Mouse (Mus musculus) Muller cell, postnatal 12 days (primary cell): ENCODE measurements around the gene Prokr2.
"Not testable (repeated sequence)": the region's sequence is repeated elsewhere in the genome, so short reads cannot be mapped to it uniquely, and the experiment has no call there.

Experiments used
- DNase-seq: peaks from one replicate; pipeline ENCODE4 v3.0.0-alpha.2; 2015; ENCODE audit errors: inconsistent ontology term

The Prokr2 gene

DNA sequence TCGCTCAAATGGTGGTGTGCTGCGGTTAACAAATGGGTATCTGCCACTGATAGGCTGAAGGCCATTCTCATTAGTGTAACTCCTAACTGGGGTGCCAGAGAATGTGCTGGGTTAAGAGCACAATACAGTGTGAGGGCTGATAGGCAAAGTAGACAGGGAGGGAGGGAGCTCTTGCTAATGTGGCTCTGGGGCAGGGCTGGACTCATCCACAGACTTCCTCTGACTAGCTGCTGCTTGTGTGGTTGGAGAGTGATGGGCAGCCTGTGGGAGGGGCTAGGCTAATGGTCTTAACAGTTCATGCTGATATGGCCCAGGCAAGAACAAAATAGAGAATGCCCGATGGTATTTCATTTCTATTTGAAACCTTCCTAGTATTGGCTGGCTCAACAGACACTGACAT, 44.0 kb downstream of the Prokr2 start:
- DNase-seq, result peak; percentile 5

DNA sequence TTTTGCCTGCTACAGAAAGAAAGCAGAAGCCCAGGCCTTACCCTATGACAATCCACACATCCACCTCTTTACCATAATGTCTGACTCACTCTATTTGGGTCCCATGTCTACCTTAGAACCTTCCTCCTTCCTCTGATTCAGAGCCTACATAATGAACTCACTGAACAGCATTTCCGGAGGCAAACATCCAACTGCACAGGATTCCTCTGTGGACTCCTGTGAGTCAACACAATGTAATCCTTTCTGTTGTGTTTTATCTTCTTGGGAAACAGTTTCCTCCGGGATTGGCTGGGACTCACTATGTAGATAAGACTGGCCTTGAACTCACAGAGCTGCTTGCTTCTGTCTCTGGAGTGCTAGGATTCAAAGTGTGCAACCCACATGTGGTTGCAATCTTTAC, 44.9 kb downstream of the Prokr2 start:
- peak; percentile 75 for DNase-seq

DNA sequence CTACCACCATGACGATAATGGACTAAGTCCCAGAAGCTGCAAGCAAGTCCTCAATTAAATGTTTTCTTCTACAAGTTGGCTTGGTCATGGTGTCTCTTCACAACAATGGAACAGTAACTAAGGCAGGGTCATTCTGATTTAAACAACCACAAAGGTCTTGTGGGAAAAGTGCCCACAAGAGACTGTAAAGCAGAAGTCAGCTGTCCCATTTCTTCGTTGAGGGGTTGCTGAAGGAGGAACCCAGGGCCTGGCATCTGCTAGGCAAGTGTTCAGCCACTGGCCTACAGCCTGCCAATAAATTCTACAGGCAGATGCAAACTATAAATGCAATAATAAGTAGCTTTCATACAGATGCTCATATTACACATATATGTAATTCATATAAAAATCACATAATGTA, 48.0 kb downstream of the Prokr2 start:
- no peak for DNase-seq

DNA sequence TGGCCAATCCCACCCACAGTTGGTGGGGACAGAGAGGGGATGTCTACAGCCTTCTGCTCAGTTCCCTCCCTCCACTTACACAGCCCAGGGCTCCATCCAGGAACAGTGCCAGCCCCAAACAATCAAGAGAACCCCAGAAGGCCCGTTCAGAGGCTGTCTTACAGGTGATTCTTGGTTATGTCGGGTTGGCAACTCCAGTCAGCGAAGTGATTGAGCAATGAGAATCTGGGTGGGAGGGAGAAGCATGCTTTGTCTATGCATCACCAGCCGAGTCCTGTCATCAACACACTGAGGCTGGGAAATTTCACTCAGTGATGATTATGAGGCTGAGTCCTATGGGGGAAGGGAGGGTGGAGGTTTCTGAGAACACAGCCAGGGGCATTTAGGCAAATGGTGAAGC, 61.7 kb downstream of the Prokr2 start:
- DNase-seq, result peak; percentile 55

DNA sequence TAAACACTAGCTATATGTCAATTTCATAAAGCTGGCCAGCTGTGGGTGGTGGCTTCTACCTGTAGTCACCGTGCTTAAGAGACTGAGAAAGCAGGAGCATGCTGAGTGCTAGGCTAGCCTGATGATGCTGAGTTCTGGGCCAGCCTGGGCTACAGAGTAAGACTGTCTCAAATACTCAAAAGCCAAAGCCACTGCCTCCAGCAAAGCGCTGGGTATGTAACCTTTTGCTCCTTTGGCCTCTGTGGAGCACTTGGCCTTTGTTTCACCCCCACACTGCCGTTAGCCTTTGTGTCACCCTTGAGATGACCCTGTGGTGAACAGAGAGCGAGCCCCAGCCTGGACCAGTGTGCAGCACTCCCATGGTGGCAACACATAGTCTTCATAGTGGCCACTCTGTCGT, 64.7 kb downstream of the Prokr2 start:
- no peak for DNase-seq

DNA sequence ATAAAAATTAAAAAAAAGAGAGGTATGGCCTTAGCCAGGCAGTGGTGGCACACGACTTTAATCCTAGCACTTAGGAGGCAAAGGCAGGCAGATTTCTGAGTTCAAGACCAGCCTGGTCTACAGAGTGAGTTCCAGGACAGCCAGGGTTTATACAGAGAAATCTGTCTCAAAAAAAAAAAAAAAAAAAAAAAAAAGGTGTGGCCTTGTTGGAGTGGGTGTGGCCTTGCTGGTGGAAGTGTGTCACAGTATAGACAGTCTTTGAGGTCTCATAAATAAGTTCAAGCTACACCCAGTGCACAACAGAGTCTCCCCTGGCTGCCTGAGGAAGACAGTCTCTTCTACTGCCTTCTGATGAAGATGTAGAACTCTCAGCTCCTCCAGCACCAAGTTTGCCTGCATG, 68.1 kb downstream of the Prokr2 start:
- DNase-seq, result no peak

DNA sequence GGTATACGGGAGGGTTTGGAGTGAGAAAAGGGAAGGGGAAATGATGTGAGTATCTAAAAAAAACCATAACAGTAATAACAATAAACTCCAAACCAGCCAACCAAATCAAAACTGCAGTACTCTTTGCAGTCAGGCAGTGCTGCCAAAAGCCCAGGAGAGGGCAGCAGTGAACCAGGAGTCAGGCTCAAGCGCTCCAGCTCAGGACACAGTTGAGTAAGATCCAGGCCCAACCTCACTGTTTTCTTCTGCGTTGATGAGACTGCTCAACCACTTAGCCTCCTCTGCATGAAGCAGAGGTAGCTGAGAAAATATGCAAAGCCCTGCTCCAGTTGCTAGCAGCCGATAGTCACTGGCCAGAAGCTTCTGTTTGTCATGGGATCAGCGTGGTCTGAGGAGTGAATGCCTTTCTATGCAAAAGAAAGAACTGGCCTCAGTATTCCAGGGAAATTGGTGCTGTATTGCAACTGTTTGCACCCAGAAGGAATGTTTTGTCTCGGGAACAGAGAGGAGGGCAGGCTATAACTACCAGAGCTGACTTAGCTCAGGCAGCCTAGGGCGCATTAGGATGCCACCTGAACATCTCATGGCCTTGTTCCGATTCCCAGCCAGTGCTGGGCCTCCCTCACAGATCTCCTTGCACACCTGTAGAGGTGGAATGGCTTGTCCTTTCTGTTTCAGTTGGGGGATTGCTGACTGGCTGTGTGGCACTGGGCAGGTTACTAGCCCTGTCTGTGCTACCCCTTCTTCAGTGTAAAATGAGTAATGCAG, 69.0 kb downstream of the Prokr2 start:
- peak; percentile 51 for DNase-seq

DNA sequence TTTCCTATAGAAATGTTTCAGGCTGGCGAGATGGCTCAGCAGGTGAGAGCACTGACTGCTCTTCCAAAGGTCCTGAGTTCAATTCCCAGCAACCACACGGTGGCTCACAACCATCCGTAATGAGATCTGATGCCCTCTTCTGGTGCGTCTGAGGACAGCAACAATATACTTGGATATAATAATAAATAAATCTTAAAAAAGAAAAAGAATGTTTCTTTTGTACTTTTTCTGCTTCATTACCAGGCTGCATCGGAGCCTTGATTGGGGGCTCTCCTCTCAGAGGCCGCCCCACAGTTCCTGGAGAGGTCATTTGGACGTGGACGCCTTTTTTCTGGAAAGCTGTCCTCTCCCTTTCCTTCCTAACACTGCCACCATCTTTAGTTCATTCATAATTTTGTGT, 71.2 kb downstream of the Prokr2 start:
- not testable (repeated sequence) for DNase-seq

DNA sequence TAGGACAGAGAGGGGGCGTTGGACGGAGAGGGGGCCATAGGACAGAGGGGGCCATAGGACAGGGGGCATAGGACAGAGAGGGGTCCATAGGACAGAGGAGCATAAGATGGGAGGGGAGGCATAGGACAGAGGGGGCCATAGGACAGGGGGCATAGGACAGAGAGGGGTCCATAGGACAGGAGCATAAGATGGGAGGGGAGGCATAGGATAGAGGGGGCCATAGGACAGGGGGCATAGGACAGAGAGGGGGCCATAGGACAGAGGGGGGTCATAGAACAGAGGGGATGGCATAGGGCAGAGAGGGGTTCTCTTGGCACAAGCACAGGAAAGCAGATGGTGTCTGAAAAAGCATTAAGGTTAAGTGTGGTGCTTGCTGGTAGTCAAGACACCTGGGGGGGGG, 71.7 kb downstream of the Prokr2 start:
- no peak for DNase-seq

DNA sequence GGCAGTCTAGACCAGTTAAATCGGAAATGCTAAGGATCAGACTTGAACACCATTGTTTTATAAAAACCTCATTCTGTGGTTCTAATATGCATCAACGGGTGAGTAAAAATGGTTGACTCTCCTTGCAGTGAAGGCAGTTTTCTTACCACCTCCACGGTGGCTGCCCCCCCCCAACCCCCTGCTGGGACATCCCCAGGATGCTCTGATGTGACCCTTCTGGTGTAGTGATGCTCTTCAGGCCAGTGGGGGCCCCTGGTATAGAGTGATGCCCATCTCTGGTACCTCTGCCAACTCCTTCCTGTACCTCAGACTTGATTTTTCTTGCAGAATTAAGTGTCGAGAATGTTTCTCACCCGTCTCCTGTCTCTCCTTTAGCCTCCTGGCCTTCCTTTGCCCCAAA, 72.6 kb downstream of the Prokr2 start:
- no peak for DNase-seq

DNA sequence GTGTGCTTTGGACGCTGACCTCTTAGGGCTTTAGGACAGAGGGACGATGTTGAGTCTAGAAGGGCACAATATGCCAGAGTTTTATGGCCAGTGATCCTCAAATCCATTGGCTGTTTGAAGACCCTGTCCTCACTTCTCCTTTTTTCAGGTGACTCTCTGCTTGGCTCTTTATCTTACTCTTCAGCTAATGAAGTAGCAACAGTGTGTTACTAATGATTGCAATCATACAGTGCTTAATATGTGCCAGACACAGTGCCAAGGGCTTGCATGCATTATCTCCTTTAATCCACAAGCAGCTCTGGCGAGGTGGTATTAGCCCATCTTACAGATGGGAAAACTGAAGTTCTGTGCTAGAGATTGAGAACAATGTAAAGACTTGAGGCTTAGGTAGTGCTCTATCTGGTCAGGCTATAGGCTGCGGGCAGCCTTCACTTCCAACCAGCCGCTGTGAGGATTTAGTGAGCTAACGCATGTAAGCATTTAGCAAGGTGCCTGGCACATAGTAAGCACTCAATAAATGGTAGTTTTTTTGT, 75.8 kb downstream of the Prokr2 start:
- DNase-seq, result no peak

DNA sequence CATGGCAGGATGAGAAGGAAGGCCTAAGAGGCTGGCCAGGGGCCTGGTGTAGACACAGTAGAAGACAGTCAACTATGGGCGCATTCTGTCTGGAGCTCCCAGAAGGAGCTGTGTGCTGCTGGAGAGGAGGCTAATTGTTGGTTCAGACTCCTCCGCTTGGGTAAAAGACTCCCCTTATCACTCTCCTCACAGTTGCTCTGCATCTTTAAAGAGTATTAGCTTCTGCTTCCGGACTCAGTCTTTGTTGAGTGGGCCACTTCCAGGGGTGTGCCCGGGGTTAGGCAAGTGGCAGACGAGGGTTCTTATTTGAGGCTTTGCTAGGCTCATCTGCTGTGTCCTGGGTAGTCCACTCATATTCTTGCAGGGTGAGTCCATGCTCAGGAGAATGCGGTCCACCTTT, 76.4 kb downstream of the Prokr2 start:
- DNase-seq, result no peak

DNA sequence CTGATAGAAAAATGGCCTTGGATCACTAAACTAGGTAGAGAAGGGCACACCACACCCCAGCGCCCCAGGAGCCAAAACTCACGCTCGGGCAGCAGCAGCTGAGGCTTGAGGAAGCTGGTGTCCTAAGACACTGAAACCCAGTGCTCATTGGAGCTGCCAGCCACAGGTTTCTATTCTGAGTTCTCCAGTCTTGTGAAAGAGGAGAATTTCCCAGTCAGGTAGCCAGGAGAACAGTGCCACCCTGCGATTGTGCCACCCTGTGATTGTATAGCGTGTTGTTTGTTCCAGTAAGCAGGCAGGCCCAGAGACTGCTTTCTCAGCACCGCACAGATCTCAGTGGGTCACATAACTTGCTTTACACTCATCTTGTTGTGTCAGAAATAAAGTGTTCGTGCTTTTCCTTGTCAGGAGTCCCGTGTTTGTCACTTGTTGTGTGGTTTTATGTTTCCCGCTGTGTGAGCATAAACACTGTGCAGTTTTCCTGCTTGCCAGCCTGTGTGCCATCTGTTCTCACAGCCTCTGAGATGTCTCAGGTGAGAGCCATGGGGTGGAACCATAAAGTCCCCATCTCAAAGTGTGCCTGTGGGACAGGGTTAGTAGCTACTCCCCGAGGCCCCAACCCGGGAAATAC, 77.9 kb downstream of the Prokr2 start:
- no peak for DNase-seq

DNA sequence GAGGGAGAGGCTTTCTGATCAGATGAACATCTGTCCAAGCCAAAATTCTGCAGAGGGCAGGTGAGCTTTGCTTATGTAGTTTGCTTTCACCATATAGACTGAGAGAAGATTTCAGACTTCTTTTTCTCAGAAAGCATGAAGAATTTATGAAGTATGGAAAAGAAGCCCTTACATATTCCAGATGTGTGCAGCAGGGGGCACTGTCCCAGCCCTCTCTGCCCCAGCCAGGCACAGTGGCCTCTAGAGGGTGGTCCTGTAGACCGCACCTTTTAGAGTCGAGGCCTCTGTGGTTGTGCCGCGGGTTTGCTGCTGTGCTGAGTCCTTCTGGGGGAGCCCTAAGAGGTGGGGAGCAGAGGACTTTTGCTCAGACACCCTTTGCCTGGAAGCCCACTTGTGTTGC, 79.3 kb downstream of the Prokr2 start:
- DNase-seq, result no peak

DNA sequence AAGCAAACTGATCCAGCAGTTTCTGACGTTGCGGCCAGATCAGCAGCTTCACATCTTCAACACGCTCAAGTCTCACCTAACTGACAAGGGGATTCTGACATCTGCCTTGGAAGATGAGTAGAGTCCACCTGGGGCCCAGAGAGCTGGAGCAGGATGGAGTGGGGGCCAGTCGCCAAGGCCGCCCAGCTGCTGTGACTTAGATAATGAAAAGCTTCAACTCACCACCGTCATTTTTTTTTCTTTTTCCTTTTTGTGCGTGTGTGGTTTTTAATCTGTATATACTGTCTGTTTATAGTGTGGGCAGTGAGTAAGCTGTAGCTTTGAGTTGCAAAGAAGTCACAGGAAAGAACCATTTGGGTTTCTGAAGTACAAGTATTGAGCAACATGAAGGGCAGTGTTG, 80.1 kb downstream of the Prokr2 start:
- no peak for DNase-seq

DNA sequence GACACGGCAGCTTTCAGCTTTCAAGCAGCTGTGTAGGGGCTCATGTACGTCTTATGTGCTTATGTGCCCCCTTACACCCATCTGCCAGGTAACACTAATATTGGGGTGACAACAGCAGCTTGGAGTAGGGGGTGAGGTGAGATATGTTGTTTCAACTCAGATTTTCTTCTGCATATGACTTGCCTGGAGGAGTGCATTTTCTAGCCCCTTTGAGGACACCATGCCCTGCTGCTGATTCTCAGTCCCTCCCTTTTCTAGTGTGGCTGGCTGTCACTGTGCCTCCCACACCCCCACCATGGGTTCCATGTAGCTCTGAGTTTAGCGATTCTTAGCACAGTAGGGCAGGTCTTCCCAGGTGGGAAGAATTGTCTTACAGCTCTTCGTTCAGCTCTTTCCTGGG, 83.8 kb downstream of the Prokr2 start:
- DNase-seq, result no peak

DNA sequence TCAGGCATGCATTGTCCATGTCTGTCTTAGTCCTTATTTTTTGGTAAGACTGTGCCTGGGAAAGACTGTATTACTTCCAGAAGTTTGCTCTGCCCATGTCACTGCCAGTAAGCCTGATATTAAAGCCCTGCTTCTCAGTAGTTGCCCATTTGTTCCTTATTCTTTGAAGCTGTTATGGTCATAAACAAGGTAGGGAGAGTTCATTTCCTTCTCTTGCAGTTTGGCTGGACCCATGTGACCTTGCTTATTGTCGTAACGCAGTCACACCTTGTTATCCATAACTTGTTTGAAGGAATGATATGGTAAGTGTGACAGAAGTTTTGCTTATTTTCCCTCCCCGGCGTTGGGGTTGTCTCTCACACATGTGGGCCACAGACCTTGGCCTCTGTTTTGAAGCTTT, 87.0 kb downstream of the Prokr2 start:
- DNase-seq, result no peak

DNA sequence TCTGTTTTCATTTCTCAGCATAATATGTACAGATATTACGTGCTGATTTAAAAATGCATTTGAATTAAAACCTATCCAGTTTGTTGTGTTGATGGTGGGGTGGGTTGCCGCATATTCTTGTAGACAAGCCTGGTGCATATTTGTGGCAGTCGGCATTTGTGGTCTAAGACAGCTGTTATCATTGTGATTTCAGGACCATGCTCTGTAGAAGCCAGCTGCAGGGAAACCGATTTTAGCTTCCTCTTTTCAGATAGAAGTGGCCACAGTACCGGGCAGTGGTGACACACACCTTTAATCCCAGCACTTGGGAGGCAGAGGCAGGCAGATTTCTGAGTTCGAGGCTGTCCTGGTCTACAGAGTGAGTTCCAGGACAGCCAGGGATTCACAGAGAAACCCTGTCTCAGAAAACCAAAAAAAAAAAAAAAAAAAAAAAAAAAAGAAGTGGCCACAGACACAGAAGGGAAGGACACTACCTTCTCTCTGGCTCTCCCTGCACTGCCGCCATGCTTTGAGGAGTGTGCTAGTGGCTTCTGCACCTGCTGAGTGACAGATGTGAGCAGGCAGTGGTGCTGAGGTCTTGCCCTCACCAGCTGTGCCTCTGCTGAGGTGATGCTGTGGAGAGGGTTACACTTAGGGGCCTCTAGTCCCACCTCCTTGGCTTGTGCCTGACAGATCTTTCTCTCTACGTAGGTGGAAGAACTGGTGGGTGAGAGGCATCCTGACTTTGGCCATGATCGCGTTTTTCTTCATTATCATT, 91.4 kb downstream of the Prokr2 start:
- no peak for DNase-seq

DNA sequence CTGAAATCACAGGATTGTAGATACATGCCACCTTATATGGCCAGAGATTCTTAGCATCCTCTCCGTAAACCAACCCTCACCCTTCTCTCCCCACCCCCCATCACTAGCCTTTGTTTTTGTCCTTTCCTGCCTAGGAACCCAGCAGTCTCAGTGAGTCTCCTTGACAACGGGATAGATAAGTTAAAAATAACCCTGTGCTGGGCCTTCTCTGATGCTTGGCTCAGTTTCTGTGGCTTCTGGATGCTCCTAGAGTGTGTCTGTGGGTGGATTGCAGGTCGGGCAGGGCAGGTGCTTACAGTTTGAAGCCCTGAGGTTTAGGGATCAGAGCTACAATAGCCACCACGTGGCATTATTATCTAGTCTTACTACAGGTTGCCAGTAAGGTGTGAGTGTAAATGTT, 93.2 kb downstream of the Prokr2 start:
- no peak for DNase-seq

DNA sequence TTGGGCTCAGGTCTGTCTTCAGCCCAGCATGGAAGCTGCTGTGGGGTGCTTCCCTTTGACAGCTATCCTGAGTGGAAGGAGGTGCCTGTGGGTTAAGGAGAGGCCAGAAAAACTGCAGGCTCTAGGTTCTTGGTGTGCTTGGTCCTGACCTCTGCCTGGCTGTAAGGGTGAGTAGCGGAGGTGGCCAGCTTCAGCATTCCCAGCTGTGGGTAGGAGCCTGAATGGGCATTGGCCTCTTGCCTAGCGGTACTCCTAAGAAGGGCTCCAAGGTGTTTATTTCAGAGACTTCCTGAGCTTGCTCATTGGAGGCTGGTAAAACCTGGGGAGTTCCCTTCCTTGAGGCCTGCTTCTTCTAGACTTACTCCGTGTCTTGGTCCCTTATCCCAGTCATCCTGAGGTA, 94.0 kb downstream of the Prokr2 start:
- no peak for DNase-seq

DNA sequence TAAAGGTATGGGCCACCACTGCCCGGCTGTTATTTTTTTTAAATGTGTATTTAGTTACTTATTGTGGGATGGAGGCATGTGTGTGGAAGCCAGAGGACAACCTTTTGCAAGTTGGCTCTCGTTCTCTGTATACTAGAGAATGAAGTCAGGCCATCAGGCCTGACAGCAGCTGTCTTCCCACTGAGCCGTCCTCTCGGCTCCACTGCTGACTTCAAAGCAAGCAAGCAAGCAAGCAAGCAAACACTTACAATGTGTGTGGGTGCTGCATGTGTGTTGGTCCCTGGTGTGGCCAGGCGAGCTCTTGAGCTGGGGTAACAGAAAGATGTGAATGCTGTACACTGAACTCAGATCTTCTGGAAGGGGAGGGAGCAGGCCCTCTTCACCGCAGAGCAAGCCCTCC, 94.4 kb downstream of the Prokr2 start:
- DNase-seq, result no peak

DNA sequence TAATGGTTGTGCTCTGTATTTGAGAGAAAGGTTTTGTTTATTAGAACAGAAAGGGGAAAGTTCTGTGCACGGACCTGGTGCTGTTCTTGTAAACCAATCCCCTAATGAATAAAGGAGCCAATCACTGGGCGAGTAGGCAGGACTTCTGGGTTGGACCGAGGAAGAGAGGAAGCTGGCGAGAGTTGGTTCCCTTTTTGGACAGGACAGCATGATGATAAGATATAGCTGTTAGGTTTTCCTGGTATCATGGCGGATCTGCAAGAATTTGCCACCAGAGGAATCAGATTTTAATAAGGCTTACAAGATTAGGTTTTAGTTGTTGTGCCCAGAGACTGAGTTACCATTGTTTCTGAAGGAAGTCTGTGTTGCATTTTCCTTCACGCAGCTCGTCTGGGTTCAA, 96.0 kb downstream of the Prokr2 start:
- not testable (repeated sequence) for DNase-seq
